ENCODE assay signal across 8 mouse cellular contexts in the genomic region with DNA sequence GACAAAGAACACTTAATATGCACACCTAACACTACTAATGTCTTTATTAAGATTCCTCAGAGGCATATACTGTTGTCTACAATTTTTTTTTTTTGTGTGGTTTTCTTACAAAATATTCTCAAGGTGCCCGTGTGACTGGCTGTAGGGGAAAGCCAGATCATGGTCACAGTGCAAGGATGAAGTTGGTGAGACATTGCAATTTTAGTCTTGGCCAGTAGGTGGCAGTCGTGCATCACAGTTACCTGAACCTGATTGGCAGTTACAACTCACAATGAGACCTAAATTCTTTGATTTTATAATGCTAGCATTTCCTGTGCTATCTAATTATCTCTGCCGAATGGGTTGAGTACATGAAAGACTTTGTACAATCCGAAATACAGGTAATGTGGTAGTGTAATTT.
DNase-seq lines count a peak whose midpoint lies in the region; ATAC-seq and TF ChIP-seq lines count a peak whose summit lies in the region.

No protein-coding gene starts in this region.

- peak; percentile 69 for ATAC-seq in forebrain, embryonic 15.5 days (replicated peaks)
- peak; percentile 57; the same call in 1 of the 2 replicates for ATAC-seq in hindbrain, embryonic 15.5 days (ENCODE audit: low FRiP score, low read depth)
- ATAC-seq in midbrain, embryonic 13.5 days: peak; percentile 49; the same call in 1 of the 2 replicates

- TF ChIP-seq POLR2A in spleen, adult 2 months (IDR thresholded peaks at IDR 0.05; ENCODE audit: low read depth, low read length): no peak

- peak; percentile 45 for DNase-seq in heart, adult 8-10 months (ENCODE audit: low spot score)
- DNase-seq in heart, embryonic 10.5 days (ENCODE audit: low spot score): no peak
- DNase-seq in c-Kit-positive CD71-positive TER-119-positive erythroid progenitor cells, embryonic 14.5 days (ENCODE audit: low spot score): peak; percentile 58
- peak; percentile 14 to 77 for DNase-seq in left cerebral cortex, adult 9 months (ENCODE audit: low spot score in 2 of 2)
- peak; percentile 1 to 43 for DNase-seq in spleen, adult 2 months (ENCODE audit: low read depth in 1 of 2, low spot score in 2 of 2)

- H3K27me3 ChIP-seq in heart, embryonic 10.5 days (ENCODE audit: insufficient read depth, poor library complexity, severe bottlenecking): no peaks in the 10 kb centered on the region
- H3K27me3 ChIP-seq in forebrain, embryonic 15.5 days: no peaks in the 10 kb centered on the region
- H3K27me3 ChIP-seq in hindbrain, embryonic 15.5 days: no peaks in the 10 kb centered on the region
- no peaks in the 10 kb centered on the region for H3K27me3 ChIP-seq in midbrain, embryonic 13.5 days
- no peaks in the 10 kb centered on the region for H3K27me3 ChIP-seq in spleen, adult 2 months (ENCODE audit: control insufficient read depth, insufficient read depth, low read length)

- H3K4me3 ChIP-seq in heart, embryonic 10.5 days: no peak overlapping the region
- no peak overlapping the region for H3K4me3 ChIP-seq in forebrain, embryonic 15.5 days
- no peak overlapping the region for H3K4me3 ChIP-seq in hindbrain, embryonic 15.5 days
- H3K4me3 ChIP-seq in midbrain, embryonic 13.5 days (replicated peaks): no peak overlapping the region
- H3K4me3 ChIP-seq in spleen, adult 2 months (ENCODE audit: extremely low read depth, insufficient read depth, insufficient read length): no peak overlapping the region

- no peak overlapping the region for H3K4me2 ChIP-seq in forebrain, embryonic 15.5 days (replicated peaks)
- no peak overlapping the region for H3K4me2 ChIP-seq in hindbrain, embryonic 15.5 days
- no peak overlapping the region for H3K4me2 ChIP-seq in midbrain, embryonic 13.5 days (replicated peaks)

- WGBS in heart, embryonic 10.5 days: 16% methylated on average over 4 of the region's 4 CpGs
- WGBS in forebrain, embryonic 15.5 days: 10% methylated on average over 4 of the region's 4 CpGs
- WGBS in hindbrain, embryonic 15.5 days: 10% methylated on average over 4 of the region's 4 CpGs
- 14% methylated on average over 4 of the region's 4 CpGs for WGBS in midbrain, embryonic 13.5 days
- WGBS in spleen, adult 2 months: 8% methylated on average over 4 of the region's 4 CpGs

- H3K36me3 ChIP-seq in heart, embryonic 10.5 days: no peaks in the 10 kb centered on the region
- H3K36me3 ChIP-seq in forebrain, embryonic 15.5 days: no peaks in the 10 kb centered on the region
- H3K36me3 ChIP-seq in hindbrain, embryonic 15.5 days: no peaks in the 10 kb centered on the region
- H3K36me3 ChIP-seq in midbrain, embryonic 13.5 days: no peaks in the 10 kb centered on the region
- no peaks in the 10 kb centered on the region for H3K36me3 ChIP-seq in spleen, adult 2 months (ENCODE audit: control insufficient read depth, insufficient read depth, low read length)

- no peaks in the 10 kb centered on the region for H3K9me3 ChIP-seq in heart, embryonic 10.5 days
- no peaks in the 10 kb centered on the region for H3K9me3 ChIP-seq in forebrain, embryonic 15.5 days
- no peaks in the 10 kb centered on the region for H3K9me3 ChIP-seq in hindbrain, embryonic 15.5 days
- H3K9me3 ChIP-seq in midbrain, embryonic 13.5 days: no peaks in the 10 kb centered on the region

- peak; percentile 51; the same call in 1 of the 2 replicates for TF ChIP-seq CTCF in spleen, adult 2 months (IDR thresholded peaks at IDR 0.05; ENCODE audit: extremely low read depth, insufficient read depth, insufficient read length, insufficient replicate concordance)

- no peak overlapping the region for H3K9ac ChIP-seq in forebrain, embryonic 15.5 days (replicated peaks)
- no peak overlapping the region for H3K9ac ChIP-seq in hindbrain, embryonic 15.5 days
- no peak overlapping the region for H3K9ac ChIP-seq in midbrain, embryonic 13.5 days (replicated peaks)

- no peaks in the 10 kb centered on the region for H3K4me1 ChIP-seq in heart, embryonic 10.5 days
- no peaks in the 10 kb centered on the region for H3K4me1 ChIP-seq in forebrain, embryonic 15.5 days
- 0 out of 2 replicates have a peak, but pooled peaks cover 4% of the 10 kb centered on the region for H3K4me1 ChIP-seq in hindbrain, embryonic 15.5 days (replicated peaks)
- 0 out of 2 replicates have a peak, but pooled peaks cover 4% of the 10 kb centered on the region for H3K4me1 ChIP-seq in midbrain, embryonic 13.5 days (replicated peaks)
- H3K4me1 ChIP-seq in spleen, adult 2 months (ENCODE audit: control insufficient read depth, insufficient read depth, insufficient read length): no peaks in the 10 kb centered on the region

- no peak overlapping the region for H3K27ac ChIP-seq in heart, embryonic 10.5 days
- no peak overlapping the region for H3K27ac ChIP-seq in forebrain, embryonic 15.5 days (replicated peaks)
- no peak overlapping the region for H3K27ac ChIP-seq in hindbrain, embryonic 15.5 days (replicated peaks)
- H3K27ac ChIP-seq in midbrain, embryonic 13.5 days: no peak overlapping the region
- H3K27ac ChIP-seq in spleen, adult 2 months (ENCODE audit: insufficient read depth, low read length): no peak overlapping the region
